Mouse (Mus musculus): ENCODE measurements around the gene Clspn. TPM values are rescaled to one million over a fixed set of nuclear protein-coding genes. Genes with fewer than 3 reads are reported as not detected.
A peak's percentile ranks its signal among the peaks of the same experiment; 100 is the strongest.
"Not testable (repeated sequence)": the region's sequence is repeated elsewhere in the genome, so short reads cannot be mapped to it uniquely, and the experiment has no call there.

Gene Clspn
- polyA plus RNA-seq, 1 experiment from 2014 or later: 8.3 TPM

DNA sequence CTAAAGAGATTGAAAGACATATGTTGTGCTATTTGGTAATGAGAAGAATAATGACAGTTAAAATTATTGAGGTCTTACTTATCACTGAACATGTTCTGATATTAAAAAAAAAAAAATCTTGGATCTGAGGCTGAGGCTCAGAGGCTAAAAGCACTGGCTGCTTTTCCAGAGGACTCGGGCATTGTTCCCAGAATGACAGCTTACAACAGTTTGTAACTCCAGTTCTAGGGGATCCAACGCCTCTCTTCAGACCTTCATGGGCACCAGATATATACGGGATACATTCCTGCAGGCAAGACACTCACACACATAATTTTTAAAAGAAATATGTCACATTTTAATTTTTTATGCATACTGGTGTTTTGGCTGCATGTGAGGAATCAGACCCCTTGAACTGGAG, 30.6 kb upstream of the Clspn start:
- Histone ChIP-seq H3K27ac (ENCODE audit: low read depth, low read length) (no peak overlapping the region), H3K4me1 (replicated peaks; ENCODE audit: control insufficient read depth, insufficient read depth, low read length) (no peaks in the 10 kb centered on the region), H3K27me3 (replicated peaks; ENCODE audit: control insufficient read depth, insufficient read depth, low read length) (no peaks in the 10 kb centered on the region), H3K9me3 (ENCODE audit: control insufficient read depth) (no peaks in the 10 kb centered on the region), H3K9ac (ENCODE audit: low read depth, low read length) (no peak overlapping the region), H3K4me3 (ENCODE audit: low read depth, low read length) (no peak overlapping the region), H3K36me3 (ENCODE audit: control insufficient read depth, insufficient read depth) (no peaks in the 10 kb centered on the region), H3K4me2 (replicated peaks; ENCODE audit: low read depth) (no peak overlapping the region)
- WGBS: 78% methylated on average over 3 of the region's 3 CpGs
- no peak for ATAC-seq
- no peak for TF ChIP-seq CTCF (IDR thresholded peaks at IDR 0.05; ENCODE audit: low read depth)

DNA sequence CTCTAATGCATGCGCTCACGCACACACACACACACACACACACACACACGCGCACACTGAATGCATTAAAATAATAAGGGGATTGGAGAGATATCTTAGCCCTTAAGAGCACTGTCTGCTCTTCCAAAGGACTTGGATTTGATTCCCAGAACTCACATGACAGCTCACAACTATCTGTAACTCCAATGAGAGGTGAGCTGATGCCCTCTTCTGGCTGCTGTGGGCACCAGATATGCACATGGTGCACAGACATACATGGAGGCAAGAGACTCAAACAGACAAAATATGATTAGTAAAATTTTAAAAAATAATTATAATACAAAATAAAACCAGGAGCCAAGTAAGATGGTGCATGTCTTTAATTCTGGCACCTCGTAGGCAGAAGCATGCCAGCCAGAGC, 29.9 kb upstream of the Clspn start:
- Histone ChIP-seq H3K36me3 (ENCODE audit: control insufficient read depth, insufficient read depth) (no peaks in the 10 kb centered on the region), H3K9me3 (ENCODE audit: control insufficient read depth) (no peaks in the 10 kb centered on the region), H3K27ac (ENCODE audit: low read depth, low read length) (no peak overlapping the region), H3K4me1 (replicated peaks; ENCODE audit: control insufficient read depth, insufficient read depth, low read length) (no peaks in the 10 kb centered on the region), H3K4me2 (replicated peaks; ENCODE audit: low read depth) (no peak overlapping the region), H3K4me3 (ENCODE audit: low read depth, low read length) (no peak overlapping the region), H3K9ac (ENCODE audit: low read depth, low read length) (no peak overlapping the region), H3K27me3 (replicated peaks; ENCODE audit: control insufficient read depth, insufficient read depth, low read length) (no peaks in the 10 kb centered on the region)
- 97% methylated on average over 5 of the region's 5 CpGs for WGBS
- peak; percentile 38 for TF ChIP-seq CTCF (IDR thresholded peaks at IDR 0.05; ENCODE audit: low read depth)
- ATAC-seq: no peak

DNA sequence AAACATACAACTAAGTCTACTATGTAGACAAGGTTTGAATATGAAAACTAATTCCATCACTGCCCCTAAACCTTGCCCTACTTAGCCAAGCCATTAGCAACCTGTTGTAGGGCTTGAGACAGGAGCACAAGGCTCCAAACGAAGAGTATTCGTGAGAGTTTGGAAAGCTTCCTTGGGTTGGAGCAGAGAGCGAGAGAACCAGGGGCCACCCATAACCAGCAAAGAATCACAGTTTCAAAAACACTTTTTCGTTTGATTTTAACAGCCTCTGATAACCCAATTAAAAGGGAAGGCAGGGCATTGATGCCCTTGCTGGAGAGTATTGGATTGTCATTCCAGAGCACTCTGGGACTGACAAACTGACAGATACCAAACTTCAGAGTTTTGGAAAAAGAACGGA, 24.4 kb upstream of the Clspn start:
- Histone ChIP-seq H3K36me3 (ENCODE audit: control insufficient read depth, insufficient read depth) (no peaks in the 10 kb centered on the region), H3K27me3 (replicated peaks; ENCODE audit: control insufficient read depth, insufficient read depth, low read length) (no peaks in the 10 kb centered on the region), H3K27ac (ENCODE audit: low read depth, low read length) (no peak overlapping the region), H3K4me1 (replicated peaks; ENCODE audit: control insufficient read depth, insufficient read depth, low read length) (no peaks in the 10 kb centered on the region), H3K4me2 (replicated peaks; ENCODE audit: low read depth) (peak overlapping the region; percentile 99), H3K9me3 (ENCODE audit: control insufficient read depth) (no peaks in the 10 kb centered on the region), H3K4me3 (ENCODE audit: low read depth, low read length) (peak overlapping the region; percentile 94), H3K9ac (ENCODE audit: low read depth, low read length) (no peak overlapping the region)
- 59% methylated on average over 5 of the region's 5 CpGs for WGBS
- ATAC-seq: no peak
- TF ChIP-seq CTCF (IDR thresholded peaks at IDR 0.05; ENCODE audit: low read depth): no peak

- Histone ChIP-seq H3K27ac (ENCODE audit: low read depth, low read length) (no peak within 1 kb of the TSS; the same call in 1 of the 2 replicates), H3K4me3 (ENCODE audit: low read depth, low read length) (peak within 1 kb of the TSS; percentile 94), H3K36me3 (ENCODE audit: control insufficient read depth, insufficient read depth) (no peaks in the 10 kb centered on the region), H3K4me1 (replicated peaks; ENCODE audit: control insufficient read depth, insufficient read depth, low read length) (no peaks in the 10 kb centered on the region), H3K9ac (ENCODE audit: low read depth, low read length) (peak within 1 kb of the TSS; percentile 82), H3K4me2 (replicated peaks; ENCODE audit: low read depth) (peak within 1 kb of the TSS; percentile 99), H3K9me3 (ENCODE audit: control insufficient read depth) (no peaks in the 10 kb centered on the region), H3K27me3 (replicated peaks; ENCODE audit: control insufficient read depth, insufficient read depth, low read length) (no peaks in the 10 kb centered on the region)
- TF ChIP-seq CTCF (IDR thresholded peaks at IDR 0.05; ENCODE audit: low read depth): no peak
- peak; percentile 75 for ATAC-seq
- under 1% methylated on average over 77 of the region's 120 CpGs for WGBS
Observed at GRCm38 (mm10) chr4:126532827-126533728, 23.7 kb upstream of the Clspn start, which contains the start of gene Ago4. Gene Ago4, minus strand, starts transcription at chr4:126533472.

GRCm38 (mm10) chr4:126533729-126534070, 23.0 kb upstream of the Clspn start:
- H3K36me3 ChIP-seq (ENCODE audit: control insufficient read depth, insufficient read depth): no peaks in the 10 kb centered on the region
- H3K27ac ChIP-seq (ENCODE audit: low read depth, low read length): no peak overlapping the region
- no peaks in the 10 kb centered on the region for H3K27me3 ChIP-seq (replicated peaks; ENCODE audit: control insufficient read depth, insufficient read depth, low read length)
- peak; percentile 20; the same call in 1 of the 2 replicates for ATAC-seq
- peak overlapping the region; percentile 99 for H3K4me2 ChIP-seq (replicated peaks; ENCODE audit: low read depth)
- no peaks in the 10 kb centered on the region for H3K9me3 ChIP-seq (ENCODE audit: control insufficient read depth)
- WGBS: 10% methylated on average over 7 of the region's 7 CpGs
- peak overlapping the region; percentile 82 for H3K9ac ChIP-seq (ENCODE audit: low read depth, low read length)
- no peak for TF ChIP-seq CTCF (IDR thresholded peaks at IDR 0.05; ENCODE audit: low read depth)
- no peaks in the 10 kb centered on the region for H3K4me1 ChIP-seq (replicated peaks; ENCODE audit: control insufficient read depth, insufficient read depth, low read length)
- peak overlapping the region; percentile 94 for H3K4me3 ChIP-seq (ENCODE audit: low read depth, low read length)

DNA sequence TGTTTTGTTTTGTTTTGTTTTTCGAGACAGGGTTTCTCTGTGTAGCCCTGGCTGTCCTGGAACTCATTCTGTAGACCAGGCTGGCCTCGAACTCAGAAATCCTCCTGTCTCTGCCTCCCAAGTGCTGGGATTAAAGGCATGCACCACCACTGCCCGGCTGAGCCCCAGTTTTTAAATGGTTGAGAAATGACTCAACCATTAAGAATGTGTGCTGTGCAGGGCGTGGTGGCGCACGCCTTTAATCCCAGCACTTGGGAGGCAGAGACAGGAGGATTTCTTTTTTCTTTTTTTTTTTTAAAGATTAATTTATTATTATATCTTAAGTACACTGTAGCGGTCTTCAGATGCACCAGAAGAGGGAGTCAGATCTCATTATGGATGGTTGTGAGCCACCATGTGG, 21.1 kb upstream of the Clspn start:
- H3K27ac ChIP-seq (ENCODE audit: low read depth, low read length); ATAC-seq; H3K4me1 ChIP-seq (replicated peaks; ENCODE audit: control insufficient read depth, insufficient read depth, low read length); H3K36me3 ChIP-seq (ENCODE audit: control insufficient read depth, insufficient read depth); H3K27me3 ChIP-seq (replicated peaks; ENCODE audit: control insufficient read depth, insufficient read depth, low read length); H3K4me2 ChIP-seq (replicated peaks; ENCODE audit: low read depth); H3K9me3 ChIP-seq (ENCODE audit: control insufficient read depth); H3K4me3 ChIP-seq (ENCODE audit: low read depth, low read length); H3K9ac ChIP-seq (ENCODE audit: low read depth, low read length): not testable (repeated sequence)
- WGBS: 92% methylated on average over 7 of the region's 7 CpGs

Data from intestine, postnatal 0 days (tissue).